Mouse (Mus musculus): ENCODE data around the gene Marcksl1. TPM values are rescaled to one million over a fixed set of nuclear protein-coding genes. Genes with fewer than 3 reads are reported as not detected.

Marcksl1 gene
- total RNA-seq, 2 experiments from 2014 or later, result 0.69 to 1.1 TPM

GRCm38 (mm10) chr4:129500607-129501566 lies 12.5 kb upstream of the Marcksl1 start:
- intact Hi-C loops (cut with DNase I), result no loop called here
- Histone ChIP-seq H3K27ac (peak overlapping the region; percentile 91), H3K4me3 (peak overlapping the region; percentile 79)
- DNase-seq, result peak; percentile 88
- TF ChIP-seq CTCF (IDR thresholded peaks at IDR 0.05), result no peak

- no peak for TF ChIP-seq CTCF (IDR thresholded peaks at IDR 0.05)
- no peak for DNase-seq
- no peak overlapping the region for H3K27ac ChIP-seq
- H3K4me3 ChIP-seq, result no peak overlapping the region
- intact Hi-C loops (cut with DNase I), result no loop called here
Measured at GRCm38 (mm10) chr4:129502327-129502888, 11.0 kb upstream of the Marcksl1 start.

GRCm38 (mm10) chr4:129502901-129503444 lies 10.4 kb upstream of the Marcksl1 start:
- TF ChIP-seq CTCF (IDR thresholded peaks at IDR 0.05), result no peak
- intact Hi-C loops (cut with DNase I), result no loop called here

GRCm38 (mm10) chr4:129505511-129505910 lies 7.9 kb upstream of the Marcksl1 start:
- no peak overlapping the region for H3K4me3 ChIP-seq
- no peak for TF ChIP-seq CTCF (IDR thresholded peaks at IDR 0.05)
- H3K27ac ChIP-seq, result no peak overlapping the region
- intact Hi-C loops (cut with DNase I), result no loop called here
- DNase-seq, result no peak

More at GRCm38 (mm10) chr4:129502901-129503444, 10.4 kb upstream of the Marcksl1 start:
- DNase-seq, result no peak
- Histone ChIP-seq H3K27ac (no peak overlapping the region), H3K4me3 (peak overlapping the region; percentile 11; the same call in 1 of the 2 replicates)

GRCm38 (mm10) chr4:129507434-129508236 lies 5.7 kb upstream of the Marcksl1 start:
- Histone ChIP-seq H3K27ac (no peak overlapping the region), H3K4me3 (no peak overlapping the region)
- no peak for TF ChIP-seq CTCF (IDR thresholded peaks at IDR 0.05)
- intact Hi-C loops (cut with DNase I), result no loop called here
- DNase-seq, result no peak

- intact Hi-C loops (cut with DNase I), result no loop called here
- TF ChIP-seq CTCF (IDR thresholded peaks at IDR 0.05), result no peak
- Histone ChIP-seq H3K4me3 (no peak overlapping the region), H3K27ac (no peak overlapping the region)
- no peak for DNase-seq
Measured at GRCm38 (mm10) chr4:129508237-129508515, 5.2 kb upstream of the Marcksl1 start.

GRCm38 (mm10) chr4:129508834-129509600 lies 4.4 kb upstream of the Marcksl1 start:
- intact Hi-C loops (cut with DNase I), result no loop called here
- no peak for TF ChIP-seq CTCF (IDR thresholded peaks at IDR 0.05)
- Histone ChIP-seq H3K4me3 (no peak overlapping the region), H3K27ac (no peak overlapping the region)
- DNase-seq, result no peak

- H3K4me3 ChIP-seq, result no peak overlapping the region
- no peak for DNase-seq
- no peak overlapping the region for H3K27ac ChIP-seq
- intact Hi-C loops (cut with DNase I), result no loop called here
- TF ChIP-seq CTCF (IDR thresholded peaks at IDR 0.05), result no peak
Measured at GRCm38 (mm10) chr4:129509650-129510049, 3.7 kb upstream of the Marcksl1 start.

GRCm38 (mm10) chr4:129510723-129511412 lies 2.5 kb upstream of the Marcksl1 start:
- intact Hi-C loops (cut with DNase I), result no loop called here

GRCm38 (mm10) chr4:129511413-129512096 lies 1.8 kb upstream of the Marcksl1 start:
- intact Hi-C loops (cut with DNase I), result no loop called here
- 0 out of 2 replicates have a peak overlapping the region, but pooled peaks have one; percentile 16 for H3K27ac ChIP-seq
- DNase-seq, result no peak
- H3K4me3 ChIP-seq, result no peak overlapping the region
- TF ChIP-seq CTCF (IDR thresholded peaks at IDR 0.05), result no peak

More at GRCm38 (mm10) chr4:129510723-129511412, 2.5 kb upstream of the Marcksl1 start:
- H3K4me3 ChIP-seq, result no peak overlapping the region
- TF ChIP-seq CTCF (IDR thresholded peaks at IDR 0.05), result no peak
- no peak for DNase-seq
- H3K27ac ChIP-seq, result no peak overlapping the region

- peak overlapping the region; percentile 49 for H3K27ac ChIP-seq
- TF ChIP-seq CTCF (IDR thresholded peaks at IDR 0.05), result no peak
- DNase-seq, result no peak
- H3K4me3 ChIP-seq, result peak overlapping the region; percentile 79
- intact Hi-C loops (cut with DNase I), result no loop called here
Measured at GRCm38 (mm10) chr4:129513891-129514290, 510 bp downstream of the Marcksl1 start.
